Mouse (Mus musculus) brain, adult 10 weeks (tissue): ENCODE data around the gene Vwa5a. TPM values are rescaled to one million over a fixed set of nuclear protein-coding genes. Genes with fewer than 3 reads are reported as not detected.

Source experiments
- polyA plus RNA-seq: library from polyadenylated mRNA; stranded (reverse); fragments of 350-450 nt; fragmentation: Illumina TruSeq; extraction: RNeasy Lipid Tissue Mini Kit (QIAGEN cat#74804); gene quantifications from one replicate; pipeline ENCODE4 v1.2.3, GENCODE M21; 2015; ENCODE audit warnings: low read depth, low replicate concordance

The Vwa5a gene
- 12.1 TPM for polyA plus RNA-seq

DNA sequence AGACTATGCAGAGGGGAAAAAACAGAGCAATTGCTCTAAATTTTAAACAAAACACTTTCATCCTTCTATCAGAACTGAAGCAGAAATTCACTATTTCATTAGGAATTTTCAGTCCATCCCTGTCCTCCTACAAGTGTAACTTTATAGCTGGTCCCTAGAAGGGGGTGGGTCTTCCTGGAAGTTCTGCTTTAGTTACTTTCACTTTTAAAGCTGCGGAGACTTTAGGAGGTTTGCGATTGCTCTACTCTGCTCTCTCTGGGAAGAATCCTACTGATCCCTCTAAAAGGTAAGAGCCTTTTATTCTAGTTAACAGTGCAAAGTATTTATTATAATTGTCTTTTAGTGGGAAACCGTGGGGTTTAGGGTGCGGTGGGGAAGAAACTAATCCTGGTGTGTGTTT, at the start of gene Vwa5a:
Vwa5a (plus strand) TSS at position 167 of the 400 bp plus-strand sequence.

DNA sequence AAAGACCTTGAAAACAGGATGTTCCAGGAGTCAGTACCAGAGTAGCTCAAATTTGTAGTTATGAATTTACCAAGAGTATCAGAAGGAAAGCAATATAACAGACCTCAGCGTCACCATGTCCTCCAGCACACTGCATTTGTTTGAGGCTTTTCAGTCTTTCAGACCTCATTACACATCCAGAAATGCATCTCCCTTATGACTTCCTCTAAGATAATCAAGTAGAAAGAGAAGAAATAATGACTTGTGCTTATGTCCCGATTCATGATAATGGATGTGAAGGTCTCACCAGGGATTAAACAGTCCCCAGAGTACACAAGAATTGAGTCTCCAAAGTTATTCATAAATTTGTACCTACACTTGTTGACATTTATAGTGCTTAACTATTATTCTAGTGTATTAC, 43.6 kb upstream of the Vwa5a start, which contains the start of gene Olfr918:
Olfr918 (minus strand) TSS at position 101 of the 400 bp plus-strand sequence.

DNA sequence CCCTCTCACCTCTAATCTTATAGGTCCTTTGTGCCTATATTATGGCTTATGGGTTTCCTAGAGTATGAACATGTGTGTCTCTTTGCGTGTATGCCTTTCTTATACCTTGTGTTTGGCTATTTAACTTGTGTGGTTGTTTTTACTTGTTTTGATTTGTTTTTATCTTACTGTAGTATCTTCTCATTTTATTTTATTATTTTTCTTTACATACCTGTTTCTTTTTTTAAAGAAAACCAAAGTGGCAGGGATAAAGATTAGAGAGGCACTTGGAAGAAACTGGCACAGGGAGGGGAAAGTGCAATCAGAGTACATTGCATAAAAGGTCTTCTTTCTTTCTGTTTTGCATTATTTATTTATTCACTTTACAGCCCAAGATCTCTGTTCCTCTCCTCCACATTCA, 33.9 kb downstream of the Vwa5a start, which contains the start of gene Olfr920:
Olfr920 (plus strand) TSS at position 301 of the 400 bp plus-strand sequence.

DNA sequence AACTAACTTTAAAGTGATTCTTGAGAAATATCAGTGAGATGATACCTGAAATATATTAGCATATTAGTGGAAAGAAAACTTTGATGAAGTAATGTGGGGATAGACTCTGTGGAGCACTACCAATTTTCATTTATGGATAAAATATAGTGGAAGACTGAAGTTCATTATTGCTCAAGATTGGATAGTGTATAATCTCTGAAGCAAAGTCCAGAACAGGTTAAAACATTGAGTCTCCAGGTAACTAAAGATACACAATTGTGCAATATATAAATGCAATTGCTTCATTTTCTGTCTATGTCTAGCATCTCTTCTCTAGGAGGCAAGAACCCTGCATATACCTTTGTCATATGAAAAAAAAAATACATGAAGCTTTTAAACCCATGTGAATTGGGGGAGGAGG, 54.7 kb downstream of the Vwa5a start, which contains the start of gene Olfr921:
Olfr921 (plus strand) TSS at position 301 of the 400 bp plus-strand sequence.

Other genes with a start within 250 kb of the Vwa5a start
- gene Olfr905, start 247.2 kb upstream of the Vwa5a start, polyA plus RNA-seq: not detected
- gene Olfr906, start 231.2 kb upstream of the Vwa5a start, polyA plus RNA-seq: not detected
- gene Olfr907, start 222.5 kb upstream of the Vwa5a start, polyA plus RNA-seq: not detected
- gene Olfr911-ps1, start 196.7 kb upstream of the Vwa5a start, polyA plus RNA-seq: not detected
- not detected for gene Olfr910, start 180.4 kb upstream of the Vwa5a start, polyA plus RNA-seq
- gene Olfr912, start 138.1 kb upstream of the Vwa5a start, polyA plus RNA-seq: not detected
- gene Olfr913, start 125.5 kb upstream of the Vwa5a start, polyA plus RNA-seq: not detected
- not detected for gene Olfr914, start 113.2 kb upstream of the Vwa5a start, polyA plus RNA-seq
- gene Olfr916, start 58.4 kb upstream of the Vwa5a start, polyA plus RNA-seq: not detected
- gene Olfr917, start 52.4 kb upstream of the Vwa5a start, polyA plus RNA-seq: not detected
- gene Olfr918, start 43.7 kb upstream of the Vwa5a start, polyA plus RNA-seq: not detected
- not detected for gene Olfr919, start 14.6 kb upstream of the Vwa5a start, polyA plus RNA-seq
- 0.09 TPM for gene Olfr920, start 34.0 kb downstream of the Vwa5a start, polyA plus RNA-seq
- not detected for gene Olfr921, start 54.8 kb downstream of the Vwa5a start, polyA plus RNA-seq
- not detected for gene Olfr922, start 96.3 kb downstream of the Vwa5a start, polyA plus RNA-seq
- not detected for gene Olfr923, start 108.3 kb downstream of the Vwa5a start, polyA plus RNA-seq
- not detected for gene Olfr924, start 126.2 kb downstream of the Vwa5a start, polyA plus RNA-seq
- not detected for gene Olfr26, start 136.8 kb downstream of the Vwa5a start, polyA plus RNA-seq
- gene Olfr926, start 158.9 kb downstream of the Vwa5a start, polyA plus RNA-seq: not detected
- not detected for gene Olfr930, start 211.5 kb downstream of the Vwa5a start, polyA plus RNA-seq